Mouse (Mus musculus) left cerebral cortex, adult 2 months (tissue): ENCODE measurements around the gene Isg15. TPM values are rescaled to one million over a fixed set of nuclear protein-coding genes. Genes with fewer than 3 reads are reported as not detected.

Experiments
- DNase-seq, 2 experiments: peaks; one replicate each; pipeline ENCODE4 v3.0.0; 2021 to 2022; ENCODE audit warnings: low spot score in 2 of 2, mixed read lengths in 1 of 2; ENCODE audit errors: extremely low spot score in 1 of 2
- H3K27ac ChIP-seq: fragments of 200-600 bp; 2 replicates; pipeline ENCODE4 v1.8.1; 2022
- H3K4me3 ChIP-seq: fragments of 200-600 bp; 2 replicates; pipeline ENCODE4 v1.8.1; 2022
- CTCF ChIP-seq: fragments of 200-600 bp; IDR thresholded peaks from 2 replicates; pipeline ENCODE4 v1.8.1; 2022; ENCODE audit warnings: antibody characterized with exemption, mild to moderate bottlenecking, moderate library complexity
- intact Hi-C: fragments of 180-260 bp; cut with DNase I; formaldehyde crosslinking; loops from one replicate; pipeline ENCODE4 v1.15.1; 2025
- total RNA-seq, 2 experiments: library from RNA; stranded (reverse); gene quantifications; 2 replicates each; pipeline ENCODE4 v1.2.3; 2021

Gene Isg15
- total RNA-seq, 2 experiments from 2014 or later: 1.1 to 1.5 TPM

DNA sequence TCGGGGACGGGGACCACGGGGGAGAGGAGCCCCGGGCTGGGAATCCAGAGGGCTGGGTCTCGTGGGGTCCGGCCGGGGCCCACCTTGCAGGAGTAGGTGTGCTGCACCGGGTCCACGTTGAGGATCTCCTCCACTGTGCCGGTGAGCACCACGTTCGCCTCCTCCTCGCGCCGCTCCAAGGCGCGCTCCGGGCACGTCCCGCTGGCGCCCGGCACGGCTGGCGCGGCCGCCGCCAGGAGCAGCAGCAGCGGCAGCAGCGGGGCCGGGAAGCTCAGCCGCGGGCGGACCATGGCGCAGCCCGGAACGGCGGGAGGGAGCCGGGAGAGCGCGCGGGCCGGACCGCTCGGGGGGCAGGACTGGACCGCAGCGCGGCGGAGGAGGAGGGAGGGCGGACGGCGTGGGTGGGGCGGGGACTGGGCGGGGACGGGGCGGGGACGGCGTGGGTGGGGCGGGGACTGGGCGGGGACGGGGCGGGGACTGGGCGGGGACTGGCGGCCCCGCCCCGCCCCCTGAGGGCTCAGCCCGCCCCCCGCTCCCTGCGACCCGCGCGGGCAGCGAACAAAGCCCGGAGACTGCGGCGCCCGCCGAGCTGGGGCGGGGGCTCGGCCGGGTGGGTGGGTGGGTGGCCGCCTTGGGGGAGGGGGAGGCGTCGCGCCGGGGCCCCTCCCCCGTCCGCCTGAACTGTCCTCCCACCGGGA lies 3.3 kb downstream of the Isg15 start, which contains the start of gene Agrn:
Agrn (minus strand) TSS at position 358 of the 698 bp plus-strand sequence.
- no peak for TF ChIP-seq CTCF
- peak within 1 kb of the TSS; percentile 76 for H3K27ac ChIP-seq

DNA sequence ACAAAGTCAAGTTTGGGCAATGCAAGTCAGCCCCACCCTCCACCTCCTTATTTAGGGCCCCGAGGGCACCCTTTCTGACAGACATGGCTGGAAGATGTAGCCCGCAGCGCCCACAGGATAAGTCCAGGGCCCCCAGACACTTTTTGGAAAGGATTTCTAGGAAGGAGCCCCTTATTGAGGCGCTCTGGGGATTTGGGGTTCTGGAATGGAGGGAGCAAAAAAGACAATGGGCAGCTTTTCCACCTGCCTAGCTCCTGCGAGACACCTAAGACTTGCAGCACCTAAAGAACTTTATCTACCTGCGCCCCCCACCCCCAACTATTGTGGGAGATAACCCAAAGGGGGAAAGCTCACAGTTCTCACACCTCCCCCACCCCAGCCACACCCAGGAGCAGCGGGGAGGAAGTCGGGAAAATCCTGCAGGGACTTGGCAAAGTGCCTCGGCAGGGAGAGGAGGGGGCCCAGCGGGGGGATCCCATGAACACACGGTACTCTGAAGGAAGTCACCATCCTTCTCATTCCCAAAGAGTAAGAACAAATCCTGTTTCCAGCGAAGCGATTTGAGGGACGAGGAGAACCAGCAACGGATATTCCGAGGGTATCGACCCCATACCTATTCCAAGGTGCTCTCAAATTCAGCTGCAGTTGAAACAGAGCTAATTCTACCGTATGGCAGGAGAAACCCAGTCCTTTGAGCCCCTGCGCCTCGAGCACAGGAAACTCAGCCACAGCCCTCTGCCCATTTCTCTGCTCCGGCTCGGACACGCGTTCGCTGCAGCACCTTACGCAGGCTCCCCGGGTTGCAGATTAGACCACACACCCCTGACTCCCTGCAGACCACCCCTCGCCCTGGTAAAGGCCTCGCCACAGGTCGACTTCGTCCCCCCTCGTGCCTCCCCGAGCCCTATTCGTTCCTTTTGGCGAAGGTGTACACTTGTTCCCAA lies 4.4 kb downstream of the Isg15 start:
- intact Hi-C loops: loop anchor here (2.0 kb wide), 1 partner anchor 33 kb away; no protein-coding TSS in a partner anchor
- DNase-seq: no peak
- peak overlapping the region; percentile 76 for H3K27ac ChIP-seq

More for the DNA sequence above, 3.3 kb downstream of the Isg15 start, which contains the start of gene Agrn:
- intact Hi-C loops: loop anchor here (2.0 kb wide), 1 partner anchor 32 kb away; no protein-coding TSS in a partner anchor
- peak; percentile 52 to 66 for DNase-seq
- H3K4me3 ChIP-seq: peak within 1 kb of the TSS; percentile 74

DNA sequence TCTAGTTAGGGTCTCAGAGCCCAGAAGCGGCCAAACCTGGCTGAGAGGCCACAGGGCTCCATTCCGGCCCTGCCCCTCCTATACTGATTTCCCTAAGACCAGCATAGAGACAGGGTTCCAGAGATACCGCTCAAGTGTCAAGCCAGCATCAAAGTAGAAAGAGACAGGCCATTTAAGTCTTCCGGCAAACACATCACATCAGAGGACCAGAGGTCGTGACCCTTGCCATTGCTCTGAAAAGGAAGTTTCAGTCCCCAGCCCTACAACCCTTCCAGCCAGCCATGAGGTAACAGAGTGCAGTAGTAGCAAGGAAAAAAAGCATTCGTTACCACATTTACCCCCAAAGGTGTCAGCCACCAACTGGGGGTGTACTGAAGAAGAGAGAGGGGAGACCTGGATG lies 6.3 kb downstream of the Isg15 start:
- no peak for TF ChIP-seq CTCF
- intact Hi-C loops: no loop called here
- H3K27ac ChIP-seq: no peak overlapping the region
- H3K4me3 ChIP-seq: no peak overlapping the region
- no peak for DNase-seq

More for the DNA sequence above, 4.4 kb downstream of the Isg15 start:
- H3K4me3 ChIP-seq: peak overlapping the region; percentile 74
- TF ChIP-seq CTCF: no peak

- Histone ChIP-seq H3K4me3 (no peak overlapping the region), H3K27ac (no peak overlapping the region)
- no peak for TF ChIP-seq CTCF
- DNase-seq: no peak
- intact Hi-C loops: no loop called here
Observed at GRCm38 (mm10) chr4:156193906-156194305, 6.7 kb downstream of the Isg15 start.

- no peak overlapping the region for H3K4me3 ChIP-seq
- intact Hi-C loops: no loop called here
- DNase-seq: no peak
- no peak overlapping the region for H3K27ac ChIP-seq
- TF ChIP-seq CTCF: no peak
Observed at GRCm38 (mm10) chr4:156193200-156193590, 7.4 kb downstream of the Isg15 start.

DNA sequence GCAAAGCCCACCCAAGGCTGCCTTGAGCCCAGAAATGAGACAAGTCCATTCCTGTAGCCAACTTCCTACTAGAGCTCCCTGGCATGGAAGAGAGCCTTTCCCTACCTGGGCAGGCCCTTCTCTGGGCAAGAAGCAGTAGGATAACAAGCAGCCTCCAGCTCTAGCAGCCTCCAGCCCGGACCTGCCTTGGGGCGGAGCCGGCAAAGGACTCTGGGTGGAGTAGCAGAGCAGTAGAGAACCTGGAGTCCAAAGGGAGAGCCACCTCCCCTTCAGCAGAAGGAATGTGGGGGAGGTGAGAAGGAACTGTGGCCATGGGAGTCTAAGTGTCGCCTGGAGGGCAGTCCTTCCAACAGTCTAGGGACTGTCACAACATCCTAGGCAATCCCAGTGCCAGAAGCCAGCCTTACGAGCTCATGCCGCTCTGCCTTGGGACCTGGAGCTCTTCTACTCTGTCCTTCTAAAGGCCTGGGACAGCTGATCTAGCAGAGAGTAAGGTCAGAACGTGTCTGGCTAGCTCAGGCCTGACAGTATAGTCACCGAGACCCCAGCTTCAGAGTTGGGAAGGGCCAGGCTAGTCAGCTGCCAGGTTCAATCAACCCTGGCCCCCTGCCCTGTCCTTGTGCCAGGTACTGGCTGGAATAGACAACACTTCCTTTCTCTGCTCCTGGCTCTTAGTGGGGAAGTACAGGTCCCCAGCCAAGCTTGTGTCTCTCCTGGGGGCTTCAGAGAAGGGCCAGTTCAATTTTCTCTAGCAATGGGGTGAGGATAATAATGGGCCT lies 8.0 kb downstream of the Isg15 start:
- TF ChIP-seq CTCF: no peak
- DNase-seq: no peak
- intact Hi-C loops: no loop called here
- Histone ChIP-seq H3K27ac (no peak overlapping the region), H3K4me3 (no peak overlapping the region)

DNA sequence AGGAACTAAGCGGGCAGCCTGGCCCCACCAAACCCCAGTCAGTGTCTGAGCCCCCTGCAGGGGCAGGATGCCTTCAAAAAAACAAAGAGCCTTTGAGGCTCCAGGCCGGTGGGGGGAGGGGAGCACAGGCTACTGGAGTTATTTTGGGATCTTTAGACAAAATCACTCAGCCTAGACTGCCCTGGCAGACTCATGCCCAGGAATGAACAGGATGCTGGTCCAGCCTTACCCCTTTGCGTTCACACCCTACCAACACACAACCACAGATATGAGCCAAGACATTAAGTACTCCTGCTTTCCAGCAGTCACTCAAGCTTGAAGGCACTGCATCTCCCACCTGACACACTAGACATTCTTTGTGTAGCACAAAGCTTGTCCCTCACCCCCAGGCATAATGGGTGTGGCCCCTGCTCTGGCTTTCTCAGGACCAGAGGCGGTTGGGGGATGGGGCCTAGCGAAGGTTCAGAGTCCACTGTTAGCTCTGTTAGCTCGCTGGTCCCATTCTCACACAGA lies 11.8 kb downstream of the Isg15 start:
- Histone ChIP-seq H3K4me3 (no peak overlapping the region), H3K27ac (peak overlapping the region; percentile 61)
- intact Hi-C loops: loop anchor here (5.0 kb wide), 1 partner anchor 43 kb away; the partner anchor contains the start of gene Plekhn1
- TF ChIP-seq CTCF: no peak; the same call in 1 of the 2 replicates
- DNase-seq: no peak

DNA sequence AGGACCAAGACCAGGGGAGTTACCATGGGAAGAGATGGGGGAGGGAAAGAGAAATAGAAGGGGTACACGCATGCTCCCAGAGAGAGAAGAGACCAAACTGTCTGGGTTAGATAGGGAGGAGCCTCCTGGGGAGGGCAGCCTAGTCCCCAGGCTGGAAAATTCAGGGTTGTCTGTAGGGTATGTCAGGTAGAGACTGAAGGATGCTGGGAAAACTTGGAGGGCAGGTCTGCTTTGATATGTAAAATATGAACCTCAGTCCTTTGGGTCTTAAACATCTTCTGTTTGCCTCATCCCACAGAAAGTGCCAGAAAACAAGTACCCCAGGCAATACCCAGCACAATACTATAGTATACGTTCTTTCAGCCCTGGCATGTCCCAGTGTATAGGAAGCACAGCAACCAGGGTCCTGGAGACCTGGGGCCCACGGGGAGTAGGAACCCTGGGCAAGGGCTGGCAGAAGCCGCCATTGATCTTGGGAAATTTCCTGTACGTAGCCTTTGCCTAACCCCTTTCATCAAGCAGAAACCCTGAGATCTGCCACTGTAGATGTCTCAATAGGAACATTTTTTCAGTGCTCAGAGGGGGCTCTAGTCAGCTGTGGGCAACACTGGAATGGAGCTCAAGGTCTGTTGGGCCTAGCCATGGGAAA lies 12.3 kb downstream of the Isg15 start:
- intact Hi-C loops: loop anchor here (5.0 kb wide), 1 partner anchor 44 kb away; the partner anchor contains the start of gene Plekhn1
- Histone ChIP-seq H3K27ac (peak overlapping the region; percentile 61), H3K4me3 (no peak overlapping the region)
- TF ChIP-seq CTCF: no peak
- DNase-seq: no peak

- H3K27ac ChIP-seq: peak overlapping the region; percentile 92
- no peak; the same call in 1 of the 2 replicates for TF ChIP-seq CTCF
- intact Hi-C loops: loop anchor here (5.0 kb wide), 1 partner anchor 46 kb away; the partner anchor contains the start of gene Plekhn1
- H3K4me3 ChIP-seq: peak overlapping the region; percentile 66
- DNase-seq: peak; percentile 66 to 76
Observed at GRCm38 (mm10) chr4:156185950-156186850, 14.4 kb downstream of the Isg15 start.
